In genomic region chr10:74305439-74306158, GRCm38 (mm10) we compare ENCODE assay signal across 16 mouse cellular contexts.
"Had no signal": no experiment of that assay in that cellular context is flagged by ENCODE, and none has a peak within 500 bp of the region (broad histone marks: within the 10 kb centered on the region; RNA-seq: fewer than 3 reads in every experiment).

No protein-coding gene starts in this region.

- H3K9ac ChIP-seq: limb, embryonic 12.5 days; liver, embryonic 13.5 days; neural tube, embryonic 15.5 days; stomach, embryonic 15.5 days had no signal

- H3K4me3 ChIP-seq: limb, embryonic 12.5 days; liver, embryonic 13.5 days; midbrain, embryonic 10.5 days; myocyte; neural tube, embryonic 15.5 days; stomach, embryonic 15.5 days had no signal

- H3K27me3 ChIP-seq: limb, embryonic 12.5 days; liver, embryonic 13.5 days; neural tube, embryonic 15.5 days; stomach, embryonic 15.5 days had no signal

- H3K4me2 ChIP-seq: limb, embryonic 12.5 days; liver, embryonic 13.5 days; neural tube, embryonic 15.5 days; stomach, embryonic 15.5 days had no signal

- ATAC-seq: hindbrain, embryonic 16.5 days had no signal

- H3K4me1 ChIP-seq: limb, embryonic 12.5 days; liver, embryonic 13.5 days; midbrain, embryonic 10.5 days; neural tube, embryonic 15.5 days; stomach, embryonic 15.5 days had no signal

- H3K36me3 ChIP-seq: limb, embryonic 12.5 days; liver, embryonic 13.5 days; midbrain, embryonic 10.5 days; neural tube, embryonic 15.5 days; stomach, embryonic 15.5 days had no signal

- H3K9me3 ChIP-seq: limb, embryonic 12.5 days; liver, embryonic 13.5 days; midbrain, embryonic 10.5 days; neural tube, embryonic 15.5 days; stomach, embryonic 15.5 days had no signal

- H3K27ac ChIP-seq: limb, embryonic 12.5 days; liver, embryonic 13.5 days; midbrain, embryonic 10.5 days; neural tube, embryonic 15.5 days; stomach, embryonic 15.5 days had no signal

- DNase-seq: kidney, adult 11 months; kidney, postnatal 25 days; layer of hippocampus, adult 9-11 months; liver; liver, embryonic 13.5 days; midbrain, embryonic 14.5 days; right cerebral cortex, postnatal 4 days; spleen, adult 18-20 months; thymus, adult 2 months; thymus, postnatal 25 days had no signal
